Mouse (Mus musculus): Measurements from ENCODE around the gene Mad2l1bp. TPM values are rescaled to one million over a fixed set of nuclear protein-coding genes. Genes with fewer than 3 reads are reported as not detected.

Mad2l1bp gene
- polyA plus RNA-seq (2014; fragmentation: Nextera tagmentation; extraction: Ambion mirVana), result 34.9 and 39.7 TPM in 2 replicates

DNA sequence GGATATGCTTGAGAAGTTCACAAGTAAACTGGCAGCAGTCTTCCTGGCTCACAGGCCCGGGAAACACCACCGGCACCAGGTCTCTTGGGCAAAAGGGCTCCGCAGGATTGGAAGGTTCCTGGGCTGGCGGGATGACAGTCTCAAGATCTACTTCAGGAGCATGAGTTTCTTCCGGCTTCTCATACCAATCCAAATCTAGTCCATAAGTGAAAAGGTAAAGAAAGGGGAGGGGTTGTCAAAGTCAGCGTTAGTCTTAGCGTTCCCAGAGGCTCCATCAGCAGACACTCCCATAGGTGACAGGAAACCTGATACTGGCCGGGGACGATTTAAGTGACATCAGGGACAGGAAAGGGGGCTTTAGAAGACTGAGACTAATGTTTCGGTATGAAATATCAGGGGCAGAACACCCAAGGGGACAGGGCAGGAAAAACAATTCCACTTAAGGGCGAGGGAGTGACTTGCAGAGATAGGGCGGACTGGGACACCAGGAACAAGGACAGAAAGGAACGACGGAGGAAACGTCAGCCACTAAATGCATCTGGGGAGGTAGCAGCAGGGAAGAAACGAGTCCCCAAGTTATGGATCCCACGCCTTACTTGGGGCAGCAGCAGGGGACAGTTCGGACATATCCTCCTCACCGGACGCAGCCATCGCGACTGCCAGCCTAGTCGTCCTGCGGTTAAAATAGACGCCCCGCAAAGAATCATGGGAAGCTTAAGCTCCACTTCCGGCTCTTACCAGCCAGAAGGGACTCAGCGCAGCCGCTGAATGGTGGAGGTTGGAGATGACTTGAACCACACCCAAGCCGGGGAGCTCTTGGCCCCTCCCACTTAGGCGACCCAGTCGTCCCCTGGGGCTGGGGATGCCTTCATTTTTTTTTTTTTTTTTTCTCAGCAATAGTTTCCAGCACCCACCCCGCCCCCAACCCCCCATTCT, at the start of gene Mad2l1bp:
Gene Mad2l1bp, minus strand, starts transcription at position 707 of the 936 bp plus-strand sequence.
- Histone ChIP-seq H3K36me3 (ENCODE audit: control insufficient read depth, insufficient read depth, low read length) (no peaks in the 10 kb centered on the region), H3K9me3 (ENCODE audit: control insufficient read depth, low read length) (no peaks in the 10 kb centered on the region), H3K9ac (ENCODE audit: low read length) (peak within 1 kb of the TSS; percentile 70), H3K27ac (replicated peaks; ENCODE audit: low read depth, low read length) (no peak within 1 kb of the TSS), H3K4me3 (ENCODE audit: low read depth, low read length) (peak within 1 kb of the TSS; percentile 70), H3K4me1 (ENCODE audit: control insufficient read depth, insufficient read depth, low read length) (peaks cover 3% of the 10 kb centered on the region; the same call in 1 of the 2 replicates), H3K4me2 (ENCODE audit: low read depth, severe bottlenecking) (peak within 1 kb of the TSS; percentile 82), H3K27me3 (ENCODE audit: control insufficient read depth, insufficient read depth, low read length) (no peaks in the 10 kb centered on the region)
- WGBS, result 6% methylated on average over 33 of the region's 33 CpGs
- peak; percentile 77 for ATAC-seq (ENCODE audit: insufficient number of reproducible peaks, low FRiP score, low TSS enrichment, low read depth)
- peak; percentile 88 for DNase-seq (ENCODE audit: low spot score)

DNA sequence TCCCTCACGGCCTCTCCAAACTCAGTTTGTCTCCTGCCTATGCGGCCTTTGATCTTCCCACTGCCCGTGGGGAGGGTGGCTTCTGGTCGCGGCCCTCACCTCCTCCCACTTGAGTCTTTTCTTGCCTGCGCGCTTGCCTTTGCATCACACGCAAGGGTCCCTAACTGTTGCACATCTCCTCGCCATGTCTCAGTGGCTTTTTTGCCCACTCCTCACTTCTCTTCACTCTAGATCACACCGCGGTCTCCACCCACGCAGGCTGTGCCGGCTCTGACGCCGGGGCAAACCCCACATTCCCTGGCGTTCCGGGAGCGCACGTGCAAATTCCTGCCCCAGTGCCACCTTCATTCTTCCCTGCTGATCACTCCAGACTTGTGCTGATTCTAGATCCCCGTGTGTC, 49.7 kb upstream of the Mad2l1bp start:
- H3K9me3 ChIP-seq (ENCODE audit: control insufficient read depth, low read length), result no peaks in the 10 kb centered on the region
- under 1% methylated on average over 20 of the region's 20 CpGs for WGBS
- no peak for DNase-seq (ENCODE audit: low spot score)
- peak overlapping the region; percentile 59 for H3K4me3 ChIP-seq (ENCODE audit: low read depth, low read length)
- ATAC-seq (ENCODE audit: insufficient number of reproducible peaks, low FRiP score, low TSS enrichment, low read depth), result no peak
- H3K36me3 ChIP-seq (ENCODE audit: control insufficient read depth, insufficient read depth, low read length), result peaks cover 16% of the 10 kb centered on the region
- peak overlapping the region; percentile 76 for H3K9ac ChIP-seq (ENCODE audit: low read length)
- peaks cover 12% of the 10 kb centered on the region for H3K4me1 ChIP-seq (ENCODE audit: control insufficient read depth, insufficient read depth, low read length)
- peak overlapping the region; percentile 71 for H3K4me2 ChIP-seq (ENCODE audit: low read depth, severe bottlenecking)
- H3K27ac ChIP-seq (replicated peaks; ENCODE audit: low read depth, low read length), result 0 out of 2 replicates have a peak overlapping the region, but pooled peaks have one; percentile 2
- no peaks in the 10 kb centered on the region for H3K27me3 ChIP-seq (ENCODE audit: control insufficient read depth, insufficient read depth, low read length)

DNA sequence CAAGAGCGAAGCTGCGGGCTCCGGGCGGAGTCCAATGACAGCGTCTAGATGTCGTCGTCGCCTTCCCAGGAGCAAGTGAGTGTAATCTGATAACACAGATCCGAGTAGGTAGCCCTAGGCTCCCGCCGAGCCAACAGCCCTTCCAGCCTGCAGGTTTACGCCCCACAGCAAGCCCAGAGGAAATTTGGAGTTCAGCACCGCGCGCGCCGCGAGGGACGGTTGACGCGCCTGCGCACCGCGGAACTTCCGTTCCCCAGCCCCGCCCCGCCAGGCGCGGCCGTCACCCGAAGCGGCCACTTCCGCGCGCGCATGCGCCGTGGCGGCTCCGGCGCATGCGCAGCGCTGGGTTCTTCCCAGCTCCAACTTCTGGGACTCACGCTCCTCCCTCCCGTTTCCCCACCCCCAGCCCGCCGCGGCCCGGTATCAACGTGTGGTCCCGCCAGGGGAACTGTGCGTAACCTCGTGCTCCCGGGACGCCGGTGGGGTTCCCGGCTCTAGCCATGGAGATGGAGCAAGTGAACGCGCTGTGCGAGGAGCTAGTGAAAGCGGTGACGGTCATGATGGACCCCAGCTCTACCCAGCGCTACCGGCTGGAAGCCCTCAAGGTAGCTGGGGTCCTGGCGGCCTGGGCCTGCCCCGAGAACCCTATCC, 49.2 kb upstream of the Mad2l1bp start, which contains the start of the genes Polh and Xpo5:
Gene Polh, minus strand, starts transcription at position 225 of the 651 bp plus-strand sequence.
Gene Xpo5, plus strand, starts transcription at position 362 of the 651 bp plus-strand sequence.
- peak; percentile 92 for ATAC-seq (ENCODE audit: insufficient number of reproducible peaks, low FRiP score, low TSS enrichment, low read depth)
- Histone ChIP-seq H3K9ac (ENCODE audit: low read length) (peak within 1 kb of the TSS; percentile 76), H3K4me2 (ENCODE audit: low read depth, severe bottlenecking) (peak within 1 kb of the TSS; percentile 71), H3K36me3 (ENCODE audit: control insufficient read depth, insufficient read depth, low read length) (peaks cover 11% of the 10 kb centered on the region), H3K27me3 (ENCODE audit: control insufficient read depth, insufficient read depth, low read length) (no peaks in the 10 kb centered on the region), H3K4me1 (ENCODE audit: control insufficient read depth, insufficient read depth, low read length) (peaks cover 12% of the 10 kb centered on the region), H3K4me3 (ENCODE audit: low read depth, low read length) (peak within 1 kb of the TSS; percentile 59), H3K9me3 (ENCODE audit: control insufficient read depth, low read length) (no peaks in the 10 kb centered on the region), H3K27ac (replicated peaks; ENCODE audit: low read depth, low read length) (peak within 1 kb of the TSS; percentile 68; the same call in 1 of the 2 replicates)
- WGBS, result 0% methylated on average over 66 of the region's 66 CpGs
- peak; percentile 94 for DNase-seq (ENCODE audit: low spot score)

DNA sequence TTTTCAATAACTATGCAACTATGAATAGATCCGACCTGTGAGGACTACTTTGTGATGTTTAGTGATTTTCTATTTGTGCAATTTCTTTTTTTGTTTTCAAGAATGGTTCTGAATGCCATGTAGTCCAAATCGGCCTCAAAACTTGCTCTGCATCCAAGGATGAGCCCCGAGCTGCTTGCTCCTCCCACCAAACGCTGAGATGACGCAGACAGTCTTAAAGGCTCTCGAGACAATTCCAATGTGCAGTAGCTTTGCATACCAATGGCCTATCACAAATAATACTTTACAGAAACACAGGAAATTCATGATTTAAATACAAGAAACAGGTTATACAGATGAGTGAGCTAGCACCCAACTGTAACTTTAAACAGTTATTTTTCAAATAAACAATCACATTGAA, 47.8 kb upstream of the Mad2l1bp start:
- no peaks in the 10 kb centered on the region for H3K27me3 ChIP-seq (ENCODE audit: control insufficient read depth, insufficient read depth, low read length)
- H3K9ac ChIP-seq (ENCODE audit: low read length), result no peak overlapping the region
- H3K4me2 ChIP-seq (ENCODE audit: low read depth, severe bottlenecking), result peak overlapping the region; percentile 71; the same call in 1 of the 2 replicates
- DNase-seq (ENCODE audit: low spot score) (no peak), ATAC-seq (ENCODE audit: insufficient number of reproducible peaks, low FRiP score, low TSS enrichment, low read depth) (no peak)
- H3K36me3 ChIP-seq (ENCODE audit: control insufficient read depth, insufficient read depth, low read length), result peaks cover 6% of the 10 kb centered on the region; the same call in 1 of the 2 replicates
- H3K9me3 ChIP-seq (ENCODE audit: control insufficient read depth, low read length), result no peaks in the 10 kb centered on the region
- no peak overlapping the region for H3K4me3 ChIP-seq (ENCODE audit: low read depth, low read length)
- 83% methylated on average over 6 of the region's 6 CpGs for WGBS
- H3K4me1 ChIP-seq (ENCODE audit: control insufficient read depth, insufficient read depth, low read length), result peaks cover 12% of the 10 kb centered on the region
- no peak overlapping the region for H3K27ac ChIP-seq (replicated peaks; ENCODE audit: low read depth, low read length)

DNA sequence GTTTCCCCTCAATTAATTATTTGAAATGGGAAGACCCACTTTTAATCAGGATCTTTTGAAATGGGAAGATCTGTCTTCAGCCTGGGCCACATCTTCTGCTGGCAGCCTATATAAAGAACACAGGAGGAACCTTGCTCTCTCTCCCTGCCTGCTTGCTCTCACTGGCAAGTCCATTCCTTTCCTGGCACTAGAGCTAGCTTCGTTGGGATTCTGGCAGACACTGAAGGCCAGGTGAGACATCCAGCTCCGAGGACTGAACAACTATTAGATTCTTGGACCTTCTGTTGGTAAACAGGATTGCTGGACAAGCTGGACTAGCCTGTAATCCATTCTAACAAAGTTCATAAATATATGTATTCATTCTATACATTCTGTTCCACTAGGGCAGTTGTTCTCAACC, 35.5 kb upstream of the Mad2l1bp start:
- no peak for DNase-seq (ENCODE audit: low spot score)
- no peak overlapping the region for H3K27ac ChIP-seq (replicated peaks; ENCODE audit: low read depth, low read length)
- H3K27me3 ChIP-seq (ENCODE audit: control insufficient read depth, insufficient read depth, low read length), result no peaks in the 10 kb centered on the region
- no peak for ATAC-seq (ENCODE audit: insufficient number of reproducible peaks, low FRiP score, low TSS enrichment, low read depth)
- H3K4me1 ChIP-seq (ENCODE audit: control insufficient read depth, insufficient read depth, low read length), result no peaks in the 10 kb centered on the region
- no peak overlapping the region for H3K9ac ChIP-seq (ENCODE audit: low read length)
- H3K4me2 ChIP-seq (ENCODE audit: low read depth, severe bottlenecking), result no peak overlapping the region
- H3K9me3 ChIP-seq (ENCODE audit: control insufficient read depth, low read length), result no peaks in the 10 kb centered on the region
- no peak overlapping the region for H3K4me3 ChIP-seq (ENCODE audit: low read depth, low read length)
- 94% methylated on average over 2 of the region's 2 CpGs for WGBS
- H3K36me3 ChIP-seq (ENCODE audit: control insufficient read depth, insufficient read depth, low read length), result peaks cover 15% of the 10 kb centered on the region; the same call in 1 of the 2 replicates

DNA sequence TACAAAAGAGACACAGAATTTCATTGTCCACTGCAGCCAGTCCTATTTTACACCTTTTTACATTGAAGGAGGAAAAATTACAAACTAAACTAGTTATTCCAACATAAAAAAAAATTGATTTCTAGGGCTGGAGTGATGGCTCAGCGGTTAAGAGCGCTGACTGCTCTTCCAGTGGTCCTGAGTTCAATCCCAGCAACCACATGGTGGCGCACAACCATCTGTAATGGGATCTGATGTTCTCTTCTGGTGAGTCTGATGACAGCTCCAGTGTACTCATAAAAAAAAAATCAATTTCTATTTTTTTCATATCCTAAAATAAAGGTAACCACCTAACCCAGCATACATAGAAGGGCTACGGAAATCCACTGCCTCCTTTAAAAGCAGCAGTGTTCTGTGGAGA, 28.9 kb upstream of the Mad2l1bp start:
- H3K27me3 ChIP-seq (ENCODE audit: control insufficient read depth, insufficient read depth, low read length), result no peaks in the 10 kb centered on the region
- no peak overlapping the region for H3K4me3 ChIP-seq (ENCODE audit: low read depth, low read length)
- 90% methylated on average over 4 of the region's 4 CpGs for WGBS
- DNase-seq (ENCODE audit: low spot score) (no peak), ATAC-seq (ENCODE audit: insufficient number of reproducible peaks, low FRiP score, low TSS enrichment, low read depth) (no peak)
- H3K4me1 ChIP-seq (ENCODE audit: control insufficient read depth, insufficient read depth, low read length), result no peaks in the 10 kb centered on the region
- H3K27ac ChIP-seq (replicated peaks; ENCODE audit: low read depth, low read length), result no peak overlapping the region
- H3K4me2 ChIP-seq (ENCODE audit: low read depth, severe bottlenecking), result no peak overlapping the region
- no peaks in the 10 kb centered on the region for H3K9me3 ChIP-seq (ENCODE audit: control insufficient read depth, low read length)
- H3K36me3 ChIP-seq (ENCODE audit: control insufficient read depth, insufficient read depth, low read length), result peaks cover 23% of the 10 kb centered on the region; the same call in 1 of the 2 replicates
- no peak overlapping the region for H3K9ac ChIP-seq (ENCODE audit: low read length)

DNA sequence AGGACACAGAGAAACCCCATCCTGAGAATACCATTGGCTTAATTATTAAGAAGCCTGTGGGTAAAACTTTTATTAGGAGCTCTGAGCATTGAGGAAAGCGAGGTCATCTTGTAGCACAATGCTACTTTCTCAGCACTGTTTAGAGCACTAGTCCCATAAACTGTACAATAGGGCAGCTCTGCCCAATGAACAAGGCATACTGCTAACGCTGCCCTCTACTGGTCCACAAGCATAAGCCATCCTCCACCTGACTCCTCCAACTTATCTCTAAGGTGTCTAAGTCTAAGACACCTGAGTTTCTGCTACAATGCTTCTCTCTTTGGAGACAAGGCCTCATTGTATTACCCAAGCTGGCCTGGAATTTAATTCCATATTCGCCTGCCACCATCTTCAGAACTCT, 17.2 kb upstream of the Mad2l1bp start:
- Histone ChIP-seq H3K27ac (replicated peaks; ENCODE audit: low read depth, low read length) (no peak overlapping the region), H3K9me3 (ENCODE audit: control insufficient read depth, low read length) (no peaks in the 10 kb centered on the region), H3K4me2 (ENCODE audit: low read depth, severe bottlenecking) (no peak overlapping the region), H3K36me3 (ENCODE audit: control insufficient read depth, insufficient read depth, low read length) (peaks cover 31% of the 10 kb centered on the region), H3K4me1 (ENCODE audit: control insufficient read depth, insufficient read depth, low read length) (no peaks in the 10 kb centered on the region), H3K27me3 (ENCODE audit: control insufficient read depth, insufficient read depth, low read length) (no peaks in the 10 kb centered on the region), H3K9ac (ENCODE audit: low read length) (no peak overlapping the region), H3K4me3 (ENCODE audit: low read depth, low read length) (no peak overlapping the region)
- DNase-seq (ENCODE audit: low spot score) (no peak), ATAC-seq (ENCODE audit: insufficient number of reproducible peaks, low FRiP score, low TSS enrichment, low read depth) (no peak)
- 73% methylated on average over 3 of the region's 3 CpGs for WGBS

DNA sequence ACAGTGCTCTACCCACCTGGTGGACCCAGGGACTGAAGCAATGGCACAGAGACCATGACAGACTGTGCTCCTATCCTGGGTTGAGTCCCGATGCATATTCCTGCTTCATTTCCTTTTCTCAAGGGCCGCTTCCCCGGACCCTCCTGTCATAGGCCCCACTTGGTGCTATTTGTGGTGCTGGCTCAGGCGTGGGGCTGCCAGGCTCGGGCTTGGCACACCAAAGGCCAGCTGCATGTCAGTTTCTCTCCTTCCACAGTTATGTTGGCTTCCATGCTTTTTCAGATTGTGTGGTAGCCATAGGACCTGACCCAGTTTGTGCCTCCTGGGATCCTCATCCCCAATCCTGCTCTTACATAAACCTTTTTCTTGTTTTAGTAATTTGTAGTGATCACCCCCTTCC, 15.4 kb upstream of the Mad2l1bp start:
- ATAC-seq (ENCODE audit: insufficient number of reproducible peaks, low FRiP score, low TSS enrichment, low read depth), result no peak
- H3K36me3 ChIP-seq (ENCODE audit: control insufficient read depth, insufficient read depth, low read length), result peaks cover 40% of the 10 kb centered on the region
- 93% methylated on average over 5 of the region's 5 CpGs for WGBS

More for the DNA sequence above, 15.4 kb upstream of the Mad2l1bp start:
- no peak overlapping the region for H3K9ac ChIP-seq (ENCODE audit: low read length)
- H3K27ac ChIP-seq (replicated peaks; ENCODE audit: low read depth, low read length), result no peak overlapping the region
- no peak overlapping the region for H3K4me2 ChIP-seq (ENCODE audit: low read depth, severe bottlenecking)
- H3K4me3 ChIP-seq (ENCODE audit: low read depth, low read length), result no peak overlapping the region
- H3K4me1 ChIP-seq (ENCODE audit: control insufficient read depth, insufficient read depth, low read length), result no peaks in the 10 kb centered on the region
- no peaks in the 10 kb centered on the region for H3K9me3 ChIP-seq (ENCODE audit: control insufficient read depth, low read length)
- H3K27me3 ChIP-seq (ENCODE audit: control insufficient read depth, insufficient read depth, low read length), result no peaks in the 10 kb centered on the region
- no peak for DNase-seq (ENCODE audit: low spot score)

Data from limb, embryonic 11.5 days (tissue).